Mouse (Mus musculus): ENCODE results near the gene Brd3.
A peak's percentile ranks its signal among the peaks of the same experiment; 100 is the strongest.
"Not testable (repeated sequence)": the region's sequence is repeated elsewhere in the genome, so short reads cannot be mapped to it uniquely, and the experiment has no call there.

Brd3 gene

DNA sequence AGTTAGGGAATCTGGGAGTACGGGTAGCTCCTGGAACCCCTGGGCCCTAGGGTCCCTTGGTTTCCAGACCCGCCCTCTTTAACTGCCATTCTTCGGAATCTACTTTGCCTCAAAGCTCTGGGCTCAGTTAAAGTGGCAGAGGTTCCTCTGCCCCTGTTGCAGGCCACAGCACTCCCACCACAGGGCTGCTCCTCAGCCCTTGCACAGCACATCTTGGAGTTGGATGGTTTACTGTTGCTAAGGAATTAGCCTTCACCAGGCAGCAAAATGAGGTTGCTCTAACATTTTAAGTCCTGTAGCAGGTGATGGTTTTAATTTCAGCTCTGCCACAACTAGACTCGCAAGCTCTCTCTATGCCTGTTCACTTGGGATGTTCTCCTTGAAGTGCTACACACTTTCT lies at the start of gene Brd3:
Brd3 (minus strand) TSS at position 101 of the 400 bp plus-strand sequence.
- DNase-seq = no peak

DNA sequence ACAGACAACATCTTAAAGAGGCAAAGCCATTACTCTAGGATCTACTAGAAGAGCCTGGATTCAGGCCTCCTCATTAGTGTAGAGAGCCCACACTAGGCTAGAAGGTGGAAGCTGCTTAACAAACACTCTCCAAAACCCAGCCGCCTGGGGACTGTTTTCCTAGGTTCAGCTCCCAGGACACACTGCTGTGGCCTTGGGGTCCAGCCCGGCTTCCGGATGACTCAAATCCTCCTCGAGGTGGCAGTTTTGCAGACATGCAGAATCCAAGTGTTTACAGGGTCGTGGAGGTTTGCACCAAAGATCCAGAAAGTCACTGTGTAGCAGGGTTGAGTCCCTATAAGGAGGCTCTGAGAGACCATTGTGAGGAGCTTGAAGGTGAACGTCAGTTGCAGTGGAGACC lies 49.5 kb upstream of the Brd3 start:
- DNase-seq = no peak

DNA sequence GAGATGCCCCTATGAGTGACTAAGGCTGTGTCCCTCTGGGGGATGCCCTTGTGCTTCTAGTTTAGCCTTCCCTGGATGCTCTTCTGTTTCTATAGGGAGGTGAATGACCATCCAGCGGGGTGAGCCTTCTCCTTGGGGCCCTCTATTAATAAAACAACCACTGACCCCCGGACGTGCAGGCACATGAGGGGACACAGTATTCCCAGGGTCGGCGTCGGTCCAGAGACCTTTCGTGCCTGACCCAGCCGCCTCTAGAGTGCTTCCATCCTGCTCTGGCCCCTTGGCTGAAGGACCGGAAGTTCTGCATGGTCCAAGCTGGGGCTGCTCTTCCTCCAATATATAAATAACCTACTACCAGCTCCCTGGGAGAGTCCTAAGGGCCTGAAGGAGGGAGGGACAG lies 46.8 kb upstream of the Brd3 start:
- no peak for DNase-seq

DNA sequence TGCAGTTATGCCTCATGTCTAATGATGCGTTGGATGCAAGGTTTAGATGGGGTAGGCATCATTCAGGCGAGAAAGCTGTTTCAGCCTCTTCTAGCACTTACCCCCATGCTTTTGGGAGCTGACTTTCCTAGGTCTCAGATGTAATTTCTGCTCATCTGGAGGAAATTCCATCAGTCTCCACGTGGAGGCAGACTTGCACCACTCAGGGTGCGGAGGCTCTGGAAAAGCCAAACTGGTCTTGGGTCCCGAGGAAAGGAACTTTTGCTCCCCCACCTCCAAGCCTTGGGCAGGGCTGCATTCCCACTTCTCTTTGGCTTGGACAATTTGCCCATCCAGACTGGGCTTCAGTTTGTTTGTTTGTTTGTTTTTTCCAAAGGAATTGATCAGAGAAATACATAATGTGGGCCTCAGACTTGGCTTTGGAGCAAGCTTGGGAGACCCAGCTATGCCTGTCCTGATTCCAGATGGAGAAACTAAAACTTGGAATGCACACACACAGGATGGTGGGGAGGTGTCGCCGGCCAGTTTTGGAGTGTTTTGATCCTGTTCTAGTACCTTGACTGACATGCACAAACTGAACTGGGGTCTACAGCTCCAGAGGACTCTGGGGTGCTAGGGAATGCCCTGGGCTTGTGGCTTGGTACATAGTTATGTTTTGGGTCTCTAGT lies 45.3 kb upstream of the Brd3 start:
- DNase-seq = peak; percentile 44

DNA sequence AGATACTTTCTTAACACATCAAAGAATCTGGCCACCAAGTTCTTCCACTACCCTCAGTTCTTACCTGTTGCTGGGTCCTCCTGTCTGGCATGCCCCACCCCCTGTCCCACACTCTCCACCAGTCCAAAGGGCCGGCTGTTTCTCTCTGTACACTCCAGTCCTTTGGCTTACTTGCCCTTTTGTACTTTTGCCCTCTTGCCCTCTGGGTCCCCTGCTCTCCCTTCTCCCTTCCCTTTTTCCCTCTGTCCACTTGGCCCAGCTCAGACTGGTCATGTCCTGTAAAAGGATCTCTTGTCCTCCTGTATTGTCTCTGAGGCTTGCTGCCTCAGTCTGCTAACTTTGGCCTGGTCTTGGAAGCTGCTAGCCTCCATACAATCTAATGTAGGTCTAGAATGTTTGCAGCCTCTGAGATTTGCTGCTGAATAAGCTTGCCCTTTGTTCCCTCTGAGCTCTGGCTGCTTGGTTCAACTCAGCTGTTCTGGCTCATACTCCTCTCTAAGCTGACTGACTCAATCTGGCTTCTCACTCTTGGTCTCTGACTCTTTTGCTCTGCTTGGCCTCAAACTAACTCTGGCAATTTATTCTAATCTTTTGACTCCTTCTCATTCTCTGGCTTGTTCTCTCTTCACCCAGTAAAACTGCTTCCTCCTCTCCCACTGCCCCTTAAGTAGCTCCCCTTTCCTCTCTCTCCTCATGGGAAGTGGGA lies 41.4 kb upstream of the Brd3 start:
- DNase-seq = no peak

DNA sequence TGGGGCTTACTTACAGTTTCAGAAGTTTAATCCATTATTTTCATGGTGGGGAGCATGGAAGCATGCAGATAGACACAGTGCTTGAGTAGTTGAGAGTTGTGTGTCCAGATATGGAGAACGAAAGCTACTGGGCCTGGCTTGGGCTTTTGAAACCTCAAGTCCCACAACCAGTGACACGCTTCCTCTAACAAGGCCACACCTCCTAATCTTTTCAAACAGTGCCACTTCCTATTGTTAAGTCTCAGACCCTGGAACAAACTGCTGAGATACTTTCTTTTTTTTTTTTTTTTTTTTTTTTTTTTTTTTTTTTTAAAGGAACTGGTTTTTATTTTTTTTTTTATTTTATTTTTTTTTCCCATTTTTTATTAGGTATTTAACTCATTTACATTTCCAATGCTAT lies 40.5 kb upstream of the Brd3 start:
- DNase-seq = no peak

DNA sequence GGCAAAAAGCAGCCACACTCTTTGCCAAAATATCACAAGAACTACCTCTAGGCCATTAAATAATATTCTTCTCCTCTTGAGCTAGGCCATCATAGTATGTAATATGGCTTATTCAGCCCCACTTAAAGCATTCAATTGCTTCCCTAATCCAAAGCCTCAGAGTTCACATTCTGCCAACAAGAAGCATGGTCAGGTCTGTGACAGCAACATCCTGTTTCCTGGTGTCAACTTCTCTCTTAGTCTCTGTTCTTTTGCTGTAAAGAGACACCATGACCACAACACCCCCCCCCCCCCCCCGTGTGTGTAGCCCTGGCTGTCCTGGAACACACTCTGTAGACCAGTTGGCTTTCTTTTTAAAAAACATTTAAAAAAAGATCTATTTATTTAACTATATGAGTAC lies 39.9 kb upstream of the Brd3 start:
- no peak for DNase-seq

DNA sequence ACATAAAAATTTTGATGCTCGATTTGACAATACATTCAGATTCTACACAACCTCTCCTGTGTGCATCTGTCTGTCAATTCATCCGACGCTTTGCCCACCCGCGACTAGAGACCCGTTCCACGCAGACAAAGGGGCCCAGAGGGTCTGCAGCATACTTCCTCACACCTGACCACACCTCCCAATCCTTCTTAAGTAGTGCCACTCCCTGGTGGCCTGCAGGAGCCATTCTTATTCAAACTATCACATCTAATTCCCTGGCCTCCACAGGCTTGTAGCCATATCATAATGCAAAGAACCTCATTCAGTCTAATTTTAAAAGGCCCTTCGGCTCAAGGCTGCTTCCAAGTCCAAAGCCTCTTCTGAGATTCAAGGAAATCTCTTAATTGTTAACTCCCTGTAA lies 38.6 kb upstream of the Brd3 start:
- not testable (repeated sequence) for DNase-seq

DNA sequence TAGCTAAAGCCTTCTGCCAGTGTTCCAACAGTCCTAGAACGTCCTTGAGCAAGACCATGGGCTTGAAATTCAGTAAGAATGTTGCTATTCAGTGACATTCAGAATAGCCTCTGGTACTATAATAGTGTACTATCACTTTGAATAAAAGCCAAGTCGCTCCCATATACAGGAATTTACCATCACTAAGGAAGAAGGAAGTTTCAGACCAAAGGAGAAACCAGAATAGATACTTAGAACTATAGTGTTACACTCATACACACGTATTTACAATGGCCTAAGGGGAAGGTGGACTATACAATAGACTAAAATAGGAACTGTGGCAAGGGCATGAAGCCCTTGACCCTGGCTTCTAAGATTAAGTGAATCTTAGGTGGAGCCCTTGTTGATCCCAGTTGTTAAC lies 38.1 kb upstream of the Brd3 start:
- DNase-seq = not testable (repeated sequence)

DNA sequence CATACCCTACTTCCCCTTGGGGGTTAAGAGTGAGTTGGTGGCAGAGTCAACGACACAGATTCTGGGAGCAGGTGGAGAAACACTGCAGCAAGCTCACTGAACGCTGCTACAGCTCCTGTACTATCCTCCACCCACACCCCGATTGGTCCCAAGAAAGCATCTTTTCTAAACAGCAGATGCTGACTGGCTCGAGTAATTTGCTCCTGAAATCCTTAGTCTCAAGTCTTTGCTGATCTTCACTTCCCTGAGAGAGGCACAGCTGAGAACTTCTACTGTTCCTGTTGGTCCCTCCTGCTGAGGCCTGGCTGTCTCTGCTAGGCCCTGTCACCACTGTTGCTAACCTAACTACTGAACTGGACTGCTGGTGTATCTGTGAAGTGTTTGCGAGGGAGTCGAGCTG lies 37.2 kb upstream of the Brd3 start:
- no peak for DNase-seq

DNA sequence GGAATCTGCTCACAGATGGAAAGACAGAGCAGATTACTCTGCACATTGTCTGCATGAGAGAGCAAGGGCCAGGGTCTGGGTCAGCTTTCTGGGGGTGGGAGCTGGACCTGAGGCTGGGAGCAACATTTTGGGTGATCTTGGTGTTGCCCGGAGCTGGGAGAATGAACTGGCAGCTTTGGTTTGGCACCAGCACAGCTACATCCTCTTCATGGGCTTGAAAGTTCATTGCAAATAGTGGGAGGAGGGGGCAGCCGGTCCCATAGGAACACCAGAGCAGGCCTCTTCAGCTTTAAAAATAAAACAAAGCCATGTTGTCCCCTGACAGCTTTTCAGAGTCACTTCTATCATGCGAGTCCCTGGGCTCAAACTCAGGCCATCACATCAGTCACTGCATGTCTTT lies 33.8 kb upstream of the Brd3 start:
- DNase-seq = peak; percentile 49

DNA sequence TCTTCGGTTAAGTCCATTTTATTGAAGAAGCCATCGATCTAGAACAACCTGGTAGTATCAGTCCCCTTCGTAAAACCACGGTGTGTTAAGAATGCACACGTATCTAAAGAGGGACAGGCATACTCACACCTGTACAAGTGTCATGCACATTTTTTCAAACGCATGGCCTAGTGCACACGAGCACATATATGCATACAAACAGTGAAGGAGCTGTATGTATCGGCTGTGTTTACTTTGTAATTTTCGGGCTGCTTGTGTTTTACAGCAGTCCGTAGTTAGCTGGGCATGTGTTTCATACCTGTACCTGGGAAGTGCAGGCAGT lies 33.0 kb upstream of the Brd3 start:
- DNase-seq = no peak

DNA sequence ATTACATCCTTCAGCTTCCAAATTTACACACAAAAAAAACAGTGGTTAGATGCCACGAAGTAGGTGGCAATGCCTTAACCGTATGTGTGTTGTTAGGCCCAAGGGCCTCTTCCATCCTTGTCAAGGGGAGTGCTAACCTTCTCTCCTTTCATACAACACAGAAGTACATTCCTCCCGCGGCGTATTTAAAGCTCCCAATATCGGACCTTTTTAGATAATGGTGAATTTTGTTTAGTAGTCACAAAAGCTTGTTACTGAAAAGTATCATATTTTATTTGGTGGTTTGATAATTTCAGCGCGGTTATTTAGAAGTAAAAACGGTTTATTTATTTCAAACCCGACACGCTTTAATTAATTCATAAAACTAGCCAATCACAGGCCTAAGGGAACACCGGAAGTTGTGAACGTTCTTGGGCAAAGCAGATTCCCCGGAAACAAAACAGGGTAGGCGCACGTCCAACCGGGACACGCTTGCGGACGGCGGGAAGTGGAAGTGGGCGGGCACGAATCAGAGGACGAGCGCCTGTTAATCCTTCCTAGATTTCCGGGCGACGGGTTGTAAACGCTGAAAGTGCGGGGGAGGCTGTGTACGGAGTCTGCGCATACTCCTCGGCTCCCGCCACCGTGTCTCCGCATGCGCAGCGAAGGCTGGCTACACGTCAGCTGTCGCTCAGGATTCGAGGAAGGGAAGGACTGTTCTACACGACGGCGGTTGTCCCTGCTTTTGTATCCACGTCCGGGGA lies 32.5 kb upstream of the Brd3 start:
- peak; percentile 100 for DNase-seq

DNA sequence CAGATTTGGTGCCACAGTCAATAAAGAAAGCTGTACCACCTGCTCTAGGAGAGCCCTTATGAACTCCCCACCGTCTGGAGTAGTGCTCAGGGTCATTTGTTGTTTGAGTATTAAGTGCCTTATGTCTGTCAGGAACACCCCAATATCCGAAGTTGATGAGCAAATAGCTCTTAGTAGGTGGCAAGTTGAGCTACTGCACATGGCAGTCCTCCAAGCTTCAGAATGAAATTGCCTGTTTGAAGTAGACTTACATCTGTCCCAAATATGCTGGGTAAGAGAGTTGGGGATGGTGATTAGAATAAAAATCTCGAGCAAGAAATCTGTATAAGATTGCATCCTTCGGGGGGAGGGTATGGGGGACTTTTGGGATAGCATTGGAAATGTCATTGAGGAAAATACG lies 31.9 kb upstream of the Brd3 start:
- DNase-seq = peak; percentile 56

DNA sequence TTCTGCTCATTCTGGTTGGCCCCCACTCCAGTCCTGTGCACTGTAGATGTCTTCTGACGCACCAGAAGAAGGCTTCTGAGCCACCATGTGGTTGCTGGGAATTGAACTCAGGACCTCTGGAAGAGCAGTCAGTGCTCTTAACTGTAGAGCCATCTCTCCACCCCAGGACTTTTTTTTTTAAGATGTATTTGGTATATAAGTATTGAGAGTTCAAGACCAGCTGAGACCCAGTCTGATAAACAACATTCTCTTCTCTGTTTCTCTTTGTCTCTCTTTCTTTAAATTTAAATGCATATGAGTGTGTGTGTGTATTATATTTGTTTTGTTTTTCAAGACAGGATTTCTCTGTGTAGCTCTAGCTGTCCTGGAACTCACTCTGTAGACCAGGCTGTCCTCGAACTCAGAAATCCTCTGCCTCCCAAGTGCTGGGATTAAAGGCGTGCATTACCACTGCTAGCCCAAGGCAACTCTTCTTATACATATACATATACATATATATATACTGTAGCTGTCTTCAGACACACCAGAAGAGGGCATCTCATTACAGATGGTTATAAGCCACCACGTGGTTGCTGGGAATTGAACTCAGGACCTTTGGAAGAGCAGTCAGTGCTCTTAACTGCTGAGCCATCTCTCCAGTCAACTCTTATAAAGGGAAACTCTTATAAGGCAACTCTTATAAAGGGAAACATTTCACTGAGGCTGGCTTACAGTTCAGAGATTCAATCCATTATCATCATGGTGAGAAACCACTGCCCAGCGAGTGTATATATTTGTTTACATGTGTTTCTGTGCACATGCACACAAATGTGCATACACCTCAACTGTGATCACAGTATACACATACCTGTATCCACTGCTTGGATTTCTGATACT lies 31.2 kb upstream of the Brd3 start:
- DNase-seq = not testable (repeated sequence)

DNA sequence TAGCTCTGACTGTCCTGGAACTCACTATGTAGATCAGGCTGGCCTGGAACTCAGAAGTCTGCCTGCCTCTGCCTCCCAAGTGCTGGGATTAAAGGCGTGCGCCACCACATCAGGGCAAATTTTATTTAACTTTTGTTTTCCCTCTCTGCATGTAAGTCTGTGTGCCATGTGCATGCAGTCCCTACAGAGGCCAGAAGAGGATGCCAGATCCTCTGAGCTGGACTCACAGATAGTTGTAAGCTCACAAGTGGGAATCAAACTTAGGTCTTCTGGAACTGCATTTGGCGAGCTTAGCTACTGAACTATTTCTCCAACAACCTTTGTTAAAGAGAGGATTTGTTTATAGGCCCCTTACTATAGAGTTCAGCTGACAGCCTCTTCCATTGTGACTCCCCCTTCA lies 10.8 kb upstream of the Brd3 start:
- DNase-seq = no peak

DNA sequence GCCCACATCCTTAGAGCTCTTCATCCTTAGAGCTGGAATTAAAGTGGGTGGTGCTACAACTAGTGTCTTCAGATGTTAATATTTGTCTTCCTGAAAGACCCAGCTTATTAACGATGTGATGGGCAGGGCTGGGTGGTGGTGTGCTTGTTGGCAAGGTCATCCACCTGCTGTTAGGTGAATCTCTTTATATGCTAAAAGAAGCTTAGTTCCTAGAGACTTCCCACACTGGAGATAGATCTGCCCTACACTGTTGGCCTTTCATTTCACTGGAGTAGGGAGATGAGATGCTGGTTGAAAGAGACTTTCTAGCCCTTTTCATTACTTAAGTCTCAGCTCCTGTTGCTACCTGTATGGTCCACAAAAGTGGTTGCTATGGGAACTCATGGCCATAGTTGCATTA lies 8.8 kb upstream of the Brd3 start:
- DNase-seq = no peak

DNA sequence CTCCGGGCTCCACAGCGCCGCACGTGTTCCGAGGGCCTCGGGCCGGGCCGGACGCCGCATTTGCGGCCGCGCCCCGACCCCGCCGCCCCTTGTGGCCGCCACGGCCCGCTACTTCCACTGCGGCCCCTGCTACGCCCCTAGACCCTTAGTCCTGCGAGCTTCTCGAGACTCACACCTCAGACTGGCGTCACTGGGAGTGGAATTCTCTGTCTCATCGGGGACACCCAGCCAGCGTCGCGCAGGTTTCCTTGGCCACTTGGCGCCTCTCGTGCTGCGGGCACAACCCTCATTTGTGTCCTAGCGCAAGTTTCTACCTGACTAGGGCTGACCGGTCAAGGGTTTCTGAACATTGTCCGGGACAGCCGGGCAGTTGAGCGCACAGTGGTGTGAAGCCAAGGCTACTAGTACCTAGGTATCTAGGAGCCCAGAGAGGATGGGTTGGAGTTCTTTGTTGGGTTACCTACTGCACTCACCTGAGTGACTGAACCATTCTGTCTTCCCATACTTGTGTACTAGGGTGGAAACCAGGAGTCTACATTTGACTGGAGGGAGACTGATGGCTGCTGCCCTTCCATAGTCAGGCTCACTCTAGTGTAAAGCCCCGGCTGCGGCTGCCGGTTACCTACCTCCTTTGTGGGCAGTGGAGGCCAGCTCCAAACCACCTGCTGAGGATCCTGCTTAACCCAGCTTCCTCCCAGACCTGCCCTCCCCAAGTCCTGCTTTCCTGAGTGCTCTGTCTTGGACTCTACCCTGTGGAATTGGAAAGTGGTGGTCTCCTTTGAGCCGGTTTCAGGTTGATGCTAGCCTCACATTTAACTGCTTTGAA lies 8.1 kb upstream of the Brd3 start:
- DNase-seq = no peak

DNA sequence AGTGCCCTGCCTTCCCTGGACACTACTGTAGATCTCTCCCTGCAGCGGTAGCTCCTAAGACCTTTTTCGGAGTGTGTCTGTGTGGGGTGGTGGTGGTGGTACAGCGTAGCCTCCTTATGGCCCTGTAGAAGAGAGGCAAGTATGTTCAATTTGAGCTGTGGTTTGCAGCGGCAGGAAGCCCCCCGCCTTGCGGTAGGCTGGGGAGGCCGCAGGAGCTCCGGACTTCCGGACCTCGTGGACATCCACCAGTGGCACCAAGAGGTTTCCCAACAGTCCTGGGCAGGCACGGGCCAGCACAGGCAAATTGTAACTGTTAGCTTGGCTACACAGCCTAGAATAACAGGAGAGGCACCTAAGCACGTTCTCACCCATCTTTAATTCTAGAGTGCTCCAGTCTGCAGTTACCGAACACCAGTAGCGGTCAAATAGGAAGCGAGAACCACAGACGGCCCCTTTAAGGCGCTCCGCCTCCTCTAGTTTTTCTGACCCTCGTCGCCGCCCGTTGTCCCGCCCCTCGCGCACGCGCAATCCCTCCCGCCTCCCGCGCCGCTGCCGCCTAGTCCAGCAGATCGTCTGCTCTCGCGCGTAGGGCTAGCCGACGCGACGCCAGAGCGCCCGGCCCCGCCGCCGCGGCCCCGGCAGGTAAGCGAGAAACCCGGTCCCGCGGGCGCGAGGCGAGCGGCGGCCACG lies 7.3 kb upstream of the Brd3 start, which contains the start of gene Wdr5:
Wdr5 (plus strand) TSS at position 519 of the 690 bp plus-strand sequence.
- DNase-seq = peak; percentile 96

DNA sequence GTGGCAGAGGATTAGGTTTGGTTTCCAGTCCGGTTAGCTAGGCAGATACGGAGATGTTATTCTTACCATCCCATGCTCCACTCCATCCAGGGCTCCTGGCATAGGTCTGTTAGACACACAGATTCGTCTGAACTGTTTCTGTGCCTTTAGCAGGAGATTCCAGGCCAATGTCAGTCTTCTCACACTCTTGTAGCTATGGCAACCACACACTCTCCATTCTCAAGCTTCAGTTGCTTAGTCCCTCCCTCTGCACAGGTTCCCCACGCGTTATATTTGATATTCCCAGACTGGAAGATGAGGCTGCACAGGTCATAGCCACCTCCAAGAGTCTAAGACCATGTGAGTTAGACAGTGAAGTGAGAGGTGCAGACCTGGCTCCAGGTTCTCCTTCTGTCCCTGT lies 6.4 kb upstream of the Brd3 start:
- no peak for DNase-seq

DNA sequence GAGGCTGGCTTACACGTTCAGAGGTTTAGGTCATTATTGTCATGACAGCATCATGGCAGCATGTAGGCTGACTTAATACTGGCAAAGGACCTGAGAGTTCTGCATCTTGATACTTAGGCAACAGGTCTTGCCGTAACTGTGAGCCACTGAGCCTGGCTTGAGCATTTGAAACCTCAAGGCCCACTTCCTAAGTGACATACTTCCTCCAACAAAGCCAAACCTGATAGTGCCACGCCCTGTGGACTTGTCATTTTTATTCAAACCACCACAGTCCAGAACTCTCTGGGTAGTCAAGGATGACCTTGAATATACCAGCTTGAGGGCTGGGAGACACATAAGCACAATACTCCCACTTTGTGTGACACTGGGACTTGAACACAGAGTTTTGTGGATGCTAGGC lies 5.4 kb upstream of the Brd3 start:
- DNase-seq = no peak

DNA sequence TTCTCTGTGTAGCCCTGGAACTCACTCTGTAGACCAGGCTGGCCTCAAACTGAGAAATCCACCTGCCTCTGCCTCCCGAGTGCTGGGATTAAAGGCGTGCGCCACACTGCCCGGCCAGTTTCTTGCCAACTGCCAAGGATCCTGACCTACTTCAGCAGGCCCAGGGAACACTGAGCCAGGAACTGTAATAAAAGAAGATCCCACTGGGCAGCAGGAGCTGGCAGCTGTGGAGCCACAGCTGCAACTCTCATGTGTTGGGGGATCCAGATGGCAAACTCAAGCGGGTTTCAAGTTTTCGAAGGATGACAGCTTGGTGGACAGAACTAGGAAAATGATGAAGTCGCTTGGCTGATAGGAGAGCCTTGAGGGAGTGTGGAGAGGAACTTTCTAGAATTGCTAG lies 3.2 kb upstream of the Brd3 start:
- no peak for DNase-seq

All from cerebellum, adult 9-11 months (tissue).